Mouse (Mus musculus): Measurements from ENCODE around the gene Pcdh10. TPM values are rescaled to one million over a fixed set of nuclear protein-coding genes. Genes with fewer than 3 reads are reported as not detected.

The Pcdh10 gene
- polyA plus RNA-seq, 1 experiment from 2014 or later, result 0.19 TPM

DNA sequence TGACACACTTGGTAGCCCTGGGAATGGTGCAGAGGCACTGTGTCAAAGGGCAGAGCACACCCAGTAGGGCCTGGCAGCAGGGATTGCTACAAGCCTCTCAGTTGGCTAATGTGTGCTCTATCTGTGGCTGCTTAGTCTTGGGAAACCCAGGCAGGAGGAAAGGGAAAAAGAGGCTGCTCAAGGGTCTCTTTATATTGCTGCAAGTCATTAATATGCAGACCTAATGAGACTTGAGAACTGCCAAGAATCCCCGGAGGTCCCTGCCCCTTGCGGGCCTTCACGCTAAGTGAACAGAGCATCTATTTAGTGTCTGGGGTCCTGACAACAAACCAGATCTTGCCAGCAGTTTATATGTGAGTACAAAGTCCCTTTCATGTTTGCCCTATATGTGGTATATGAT, 6.8 kb downstream of the Pcdh10 start:
- no peak overlapping the region for H3K27ac ChIP-seq (ENCODE audit: low read length)
- peaks cover 14% of the 10 kb centered on the region for H3K4me1 ChIP-seq (ENCODE audit: insufficient read depth, low read depth, low read length)
- no peak overlapping the region for H3K4me3 ChIP-seq (ENCODE audit: low read depth, low read length)
- H3K9ac ChIP-seq (replicated peaks; ENCODE audit: low read depth), result no peak overlapping the region
- no peaks in the 10 kb centered on the region for H3K36me3 ChIP-seq (ENCODE audit: insufficient read depth, low read length)
- TF ChIP-seq EP300 (IDR thresholded peaks at IDR 0.05), result no peak
- no peak for TF ChIP-seq CTCF (IDR thresholded peaks at IDR 0.05)
- no peak overlapping the region for H3K4me2 ChIP-seq (replicated peaks; ENCODE audit: low read depth, low read length)
- ATAC-seq (no peak), DNase-seq (ENCODE audit: low spot score) (no peak)
- peaks cover 21% of the 10 kb centered on the region for H3K27me3 ChIP-seq (replicated peaks; ENCODE audit: insufficient read depth, low read length)
- WGBS, result 83% methylated on average over 3 of the region's 3 CpGs
- no peaks in the 10 kb centered on the region for H3K9me3 ChIP-seq (ENCODE audit: low read length)

DNA sequence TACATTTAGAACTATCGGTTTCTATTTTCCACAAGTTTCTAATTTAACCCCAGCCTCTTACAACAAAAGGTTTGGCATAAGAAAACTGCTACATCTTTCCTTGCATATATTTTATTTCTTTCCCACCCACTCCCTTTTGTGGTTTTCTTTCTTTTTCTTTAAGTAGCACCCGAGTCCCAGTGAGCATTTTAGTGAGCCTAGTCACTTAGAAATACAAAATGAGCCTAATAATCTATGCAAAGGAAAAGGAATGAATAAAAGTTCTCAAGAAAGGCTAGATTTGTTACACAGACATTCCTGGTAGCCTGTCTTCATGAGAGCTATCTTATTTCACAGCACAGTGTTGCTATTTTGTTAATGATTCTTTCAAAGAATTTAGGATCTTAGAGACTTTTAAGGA, 7.3 kb downstream of the Pcdh10 start:
- Histone ChIP-seq H3K36me3 (ENCODE audit: insufficient read depth, low read length) (no peaks in the 10 kb centered on the region), H3K27me3 (replicated peaks; ENCODE audit: insufficient read depth, low read length) (peaks cover 17% of the 10 kb centered on the region), H3K27ac (ENCODE audit: low read length) (no peak overlapping the region), H3K4me1 (ENCODE audit: insufficient read depth, low read depth, low read length) (peaks cover 10% of the 10 kb centered on the region), H3K4me2 (replicated peaks; ENCODE audit: low read depth, low read length) (no peak overlapping the region), H3K4me3 (ENCODE audit: low read depth, low read length) (no peak overlapping the region), H3K9ac (replicated peaks; ENCODE audit: low read depth) (no peak overlapping the region), H3K9me3 (ENCODE audit: low read length) (no peaks in the 10 kb centered on the region)
- ATAC-seq, result no peak
- TF ChIP-seq EP300 (IDR thresholded peaks at IDR 0.05) (no peak), CTCF (IDR thresholded peaks at IDR 0.05) (no peak)
- WGBS, result 82% methylated on average over 2 of the region's 2 CpGs
- DNase-seq (ENCODE audit: low spot score), result no peak

DNA sequence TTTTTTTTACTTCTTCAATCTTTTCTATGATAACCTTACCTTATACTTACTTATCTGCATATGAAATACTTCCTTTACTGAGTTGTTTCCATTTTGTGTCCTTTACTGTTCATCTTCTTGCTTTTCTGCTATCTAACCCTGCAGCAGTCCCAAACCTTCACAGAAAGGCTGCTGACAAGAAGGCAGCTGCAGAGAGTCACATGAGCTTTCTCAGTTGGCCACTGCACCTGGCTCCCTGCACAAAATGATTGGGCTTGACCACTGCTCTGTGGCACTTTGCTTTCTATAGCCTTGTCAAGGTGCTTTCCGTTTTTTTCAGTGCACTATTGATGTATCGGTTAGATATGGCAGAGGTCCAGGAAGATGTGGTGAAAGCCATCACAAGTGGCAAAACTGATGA, 8.3 kb downstream of the Pcdh10 start:
- 72% methylated on average over 2 of the region's 2 CpGs for whole genome bisulfite sequencing
- H3K27ac ChIP-seq (ENCODE audit: low read length), result no peak overlapping the region
- no peak overlapping the region for H3K4me2 ChIP-seq (replicated peaks; ENCODE audit: low read depth, low read length)
- H3K9ac ChIP-seq (replicated peaks; ENCODE audit: low read depth), result no peak overlapping the region
- no peaks in the 10 kb centered on the region for H3K36me3 ChIP-seq (ENCODE audit: insufficient read depth, low read length)
- no peaks in the 10 kb centered on the region for H3K4me1 ChIP-seq (ENCODE audit: insufficient read depth, low read depth, low read length)
- H3K27me3 ChIP-seq (replicated peaks; ENCODE audit: insufficient read depth, low read length), result peaks cover 6% of the 10 kb centered on the region; the same call in 1 of the 2 replicates
- no peak for TF ChIP-seq CTCF (IDR thresholded peaks at IDR 0.05)
- no peak for TF ChIP-seq EP300 (IDR thresholded peaks at IDR 0.05)
- DNase-seq (ENCODE audit: low spot score) (no peak), ATAC-seq (no peak)
- H3K9me3 ChIP-seq (ENCODE audit: low read length), result no peaks in the 10 kb centered on the region
- no peak overlapping the region for H3K4me3 ChIP-seq (ENCODE audit: low read depth, low read length)

DNA sequence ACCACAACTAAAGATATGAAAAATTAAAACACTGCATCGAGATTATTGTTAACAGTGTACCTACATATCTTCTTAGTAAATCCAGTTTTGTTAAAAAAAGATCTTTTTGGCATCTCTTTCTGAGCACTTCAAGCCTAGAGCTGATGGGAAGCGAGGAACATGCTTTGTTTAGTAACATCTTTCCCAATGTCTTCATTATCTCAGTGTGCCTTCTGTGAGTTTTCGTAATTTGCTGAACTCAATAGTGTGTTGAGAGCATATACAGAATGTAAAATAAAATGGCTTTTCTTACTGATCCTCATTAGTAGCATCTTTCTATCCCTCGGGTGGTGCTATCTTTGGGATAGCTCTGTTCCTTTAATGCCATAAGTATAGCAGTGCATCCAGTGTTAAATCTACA, 18.9 kb downstream of the Pcdh10 start:
- H3K9me3 ChIP-seq (ENCODE audit: low read length), result no peaks in the 10 kb centered on the region

DNA sequence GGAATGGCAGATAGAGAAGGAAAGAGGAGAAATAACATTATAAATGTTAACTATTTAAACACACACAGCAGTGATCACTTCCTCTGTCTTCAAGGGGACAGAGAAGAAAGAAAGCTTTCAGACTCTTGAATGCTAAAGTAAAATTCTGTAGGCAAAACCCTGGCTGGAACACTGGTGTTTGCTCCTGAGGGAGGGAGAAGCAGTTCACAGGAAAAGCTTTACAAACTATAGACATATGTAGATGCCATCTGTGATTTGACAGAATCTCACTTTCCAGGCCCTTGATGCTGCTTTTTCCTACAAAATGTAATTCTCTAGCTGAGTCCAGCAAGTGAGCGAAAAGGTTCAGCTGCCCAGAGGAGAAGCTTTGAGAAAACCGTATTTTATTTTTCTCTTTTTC, 25.0 kb downstream of the Pcdh10 start:
- no peak overlapping the region for H3K4me2 ChIP-seq (replicated peaks; ENCODE audit: low read depth, low read length)
- no peak overlapping the region for H3K27ac ChIP-seq (ENCODE audit: low read length)
- no peaks in the 10 kb centered on the region for H3K9me3 ChIP-seq (ENCODE audit: low read length)
- no peak overlapping the region for H3K4me3 ChIP-seq (ENCODE audit: low read depth, low read length)
- H3K4me1 ChIP-seq (ENCODE audit: insufficient read depth, low read depth, low read length), result no peaks in the 10 kb centered on the region
- TF ChIP-seq CTCF (IDR thresholded peaks at IDR 0.05), result no peak
- H3K27me3 ChIP-seq (replicated peaks; ENCODE audit: insufficient read depth, low read length), result no peaks in the 10 kb centered on the region
- ATAC-seq (no peak), DNase-seq (ENCODE audit: low spot score) (no peak)
- H3K36me3 ChIP-seq (ENCODE audit: insufficient read depth, low read length), result no peaks in the 10 kb centered on the region
- 85% methylated on average over 2 of the region's 2 CpGs for WGBS
- H3K9ac ChIP-seq (replicated peaks; ENCODE audit: low read depth), result no peak overlapping the region

More for the DNA sequence above, 18.9 kb downstream of the Pcdh10 start:
- no peak for DNase-seq (ENCODE audit: low spot score)
- WGBS, result 78% methylated on average over 4 of the region's 4 CpGs
- H3K27ac ChIP-seq (ENCODE audit: low read length), result no peak overlapping the region
- no peaks in the 10 kb centered on the region for H3K27me3 ChIP-seq (replicated peaks; ENCODE audit: insufficient read depth, low read length)
- no peak overlapping the region for H3K4me2 ChIP-seq (replicated peaks; ENCODE audit: low read depth, low read length)
- no peak for ATAC-seq
- H3K4me3 ChIP-seq (ENCODE audit: low read depth, low read length), result no peak overlapping the region
- H3K9ac ChIP-seq (replicated peaks; ENCODE audit: low read depth), result no peak overlapping the region
- H3K36me3 ChIP-seq (ENCODE audit: insufficient read depth, low read length), result no peaks in the 10 kb centered on the region
- TF ChIP-seq CTCF (IDR thresholded peaks at IDR 0.05) (no peak), EP300 (IDR thresholded peaks at IDR 0.05) (no peak)
- H3K4me1 ChIP-seq (ENCODE audit: insufficient read depth, low read depth, low read length), result no peaks in the 10 kb centered on the region

DNA sequence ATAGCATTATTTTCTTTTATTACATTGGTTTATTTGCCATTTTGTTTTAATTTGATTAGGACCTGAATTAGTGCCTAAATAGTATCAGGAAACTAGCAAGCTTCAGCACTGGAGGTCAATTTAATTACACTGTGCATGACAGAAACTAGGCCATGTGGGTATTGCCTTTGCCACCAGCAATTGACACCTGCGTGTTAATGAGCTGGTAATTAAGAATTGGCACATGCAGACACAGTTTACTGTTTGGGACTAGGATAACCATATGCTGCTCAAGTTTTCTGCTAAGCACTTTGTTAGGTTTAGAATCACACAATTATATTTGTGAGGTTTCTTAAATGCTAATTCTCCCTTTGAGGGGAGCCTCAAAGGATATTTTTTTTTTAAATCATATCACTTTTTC, 53.5 kb downstream of the Pcdh10 start:
- no peaks in the 10 kb centered on the region for H3K27me3 ChIP-seq (replicated peaks; ENCODE audit: insufficient read depth, low read length)
- no peak overlapping the region for H3K4me3 ChIP-seq (ENCODE audit: low read depth, low read length)
- DNase-seq (ENCODE audit: low spot score), result no peak
- H3K9ac ChIP-seq (replicated peaks; ENCODE audit: low read depth), result no peak overlapping the region
- no peaks in the 10 kb centered on the region for H3K36me3 ChIP-seq (ENCODE audit: insufficient read depth, low read length)
- no peaks in the 10 kb centered on the region for H3K4me1 ChIP-seq (ENCODE audit: insufficient read depth, low read depth, low read length)
- no peak overlapping the region for H3K27ac ChIP-seq (ENCODE audit: low read length)
- 68% methylated on average over 1 of the region's 1 CpGs for WGBS
- H3K4me2 ChIP-seq (replicated peaks; ENCODE audit: low read depth, low read length), result no peak overlapping the region
- TF ChIP-seq EP300 (IDR thresholded peaks at IDR 0.05), result no peak
- TF ChIP-seq CTCF (IDR thresholded peaks at IDR 0.05), result no peak
- no peaks in the 10 kb centered on the region for H3K9me3 ChIP-seq (ENCODE audit: low read length)
- no peak for ATAC-seq

DNA sequence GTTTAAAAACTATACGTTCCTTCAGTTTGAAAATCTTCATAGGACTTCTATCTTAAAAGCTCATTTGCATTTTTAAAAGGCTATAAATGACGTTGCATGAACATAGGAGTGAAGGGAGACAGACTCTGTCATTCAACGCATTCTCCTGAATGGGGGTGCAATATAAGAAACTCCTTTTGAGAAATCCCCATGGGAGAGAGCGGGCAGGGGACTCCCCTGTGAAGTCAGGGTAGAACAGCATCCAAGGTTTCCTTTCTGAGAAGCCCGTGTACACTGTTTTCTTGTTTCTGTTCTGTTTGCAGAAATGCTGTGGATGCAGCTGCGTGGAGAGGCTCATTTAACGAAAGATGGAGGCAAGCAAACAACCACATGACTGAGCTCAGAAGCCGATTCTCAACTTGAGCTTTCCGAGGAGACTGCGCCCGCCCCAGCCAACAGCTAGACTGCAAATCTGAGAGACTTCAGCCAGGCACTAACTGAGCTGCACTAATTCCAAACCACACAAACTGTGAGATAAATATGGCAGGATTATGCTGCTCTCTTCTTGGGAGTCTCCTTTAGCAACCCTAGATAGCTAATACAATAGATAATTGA, 54.1 kb downstream of the Pcdh10 start:
- TF ChIP-seq EP300 (IDR thresholded peaks at IDR 0.05) (no peak), CTCF (IDR thresholded peaks at IDR 0.05) (no peak)
- WGBS, result 43% methylated on average over 11 of the region's 11 CpGs
- no peaks in the 10 kb centered on the region for H3K36me3 ChIP-seq (ENCODE audit: insufficient read depth, low read length)
- DNase-seq (ENCODE audit: low spot score) (no peak), ATAC-seq (no peak)
- no peaks in the 10 kb centered on the region for H3K27me3 ChIP-seq (replicated peaks; ENCODE audit: insufficient read depth, low read length)
- no peak overlapping the region for H3K27ac ChIP-seq (ENCODE audit: low read length)
- H3K4me1 ChIP-seq (ENCODE audit: insufficient read depth, low read depth, low read length), result no peaks in the 10 kb centered on the region
- no peaks in the 10 kb centered on the region for H3K9me3 ChIP-seq (ENCODE audit: low read length)
- H3K4me3 ChIP-seq (ENCODE audit: low read depth, low read length), result no peak overlapping the region
- no peak overlapping the region for H3K9ac ChIP-seq (replicated peaks; ENCODE audit: low read depth)
- no peak overlapping the region for H3K4me2 ChIP-seq (replicated peaks; ENCODE audit: low read depth, low read length)
